Mouse (Mus musculus): ENCODE results near the gene Olfr958.

The Olfr958 gene

DNA sequence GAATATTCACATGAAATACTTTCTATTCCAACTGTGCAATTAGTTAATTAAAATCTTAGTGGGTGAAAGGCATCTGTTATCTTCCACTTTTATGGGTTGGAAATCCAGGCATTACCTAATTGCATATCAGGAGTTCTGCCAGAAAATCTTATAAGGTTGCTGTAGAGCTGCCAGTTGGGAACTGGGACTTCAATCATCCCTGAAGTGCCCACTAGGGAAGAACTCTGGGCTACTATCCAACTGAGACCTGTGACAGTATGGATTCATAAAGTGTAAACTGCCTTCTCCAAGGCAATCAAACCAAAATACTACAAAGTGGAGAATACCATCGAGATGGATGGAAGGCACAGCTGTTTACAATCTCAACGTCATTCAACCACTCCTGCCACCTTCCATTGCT lies at the start of gene Olfr958:
Gene Olfr958 (minus strand): TSS at position 109 of the 400 bp plus-strand sequence.
- no peak for DNase-seq

DNA sequence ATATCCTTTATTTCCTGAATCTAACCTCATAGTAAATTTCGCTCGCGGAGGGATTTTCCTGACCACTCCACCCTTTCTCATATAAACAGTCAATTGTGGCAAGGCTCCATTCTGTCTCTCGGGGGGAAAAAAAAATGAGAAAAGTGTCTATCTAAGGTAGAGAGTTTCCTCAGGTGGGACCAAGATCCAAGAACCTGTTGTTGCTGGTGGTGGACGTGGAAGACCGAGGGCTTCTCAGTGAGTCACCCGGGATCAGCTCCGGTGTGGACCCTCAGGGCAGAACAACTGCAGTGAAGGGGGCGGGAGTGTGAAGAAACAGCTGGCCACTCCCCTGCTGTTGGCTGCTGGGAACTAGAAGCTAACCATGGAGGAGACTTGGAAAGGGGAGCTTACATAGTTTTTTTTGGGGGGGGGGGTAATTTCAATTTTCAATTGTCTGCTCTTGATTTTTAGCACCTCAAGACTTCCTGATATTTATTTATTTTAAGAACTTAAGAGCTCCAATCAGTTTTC lies 49.5 kb upstream of the Olfr958 start:
- DNase-seq, result peak; percentile 10

DNA sequence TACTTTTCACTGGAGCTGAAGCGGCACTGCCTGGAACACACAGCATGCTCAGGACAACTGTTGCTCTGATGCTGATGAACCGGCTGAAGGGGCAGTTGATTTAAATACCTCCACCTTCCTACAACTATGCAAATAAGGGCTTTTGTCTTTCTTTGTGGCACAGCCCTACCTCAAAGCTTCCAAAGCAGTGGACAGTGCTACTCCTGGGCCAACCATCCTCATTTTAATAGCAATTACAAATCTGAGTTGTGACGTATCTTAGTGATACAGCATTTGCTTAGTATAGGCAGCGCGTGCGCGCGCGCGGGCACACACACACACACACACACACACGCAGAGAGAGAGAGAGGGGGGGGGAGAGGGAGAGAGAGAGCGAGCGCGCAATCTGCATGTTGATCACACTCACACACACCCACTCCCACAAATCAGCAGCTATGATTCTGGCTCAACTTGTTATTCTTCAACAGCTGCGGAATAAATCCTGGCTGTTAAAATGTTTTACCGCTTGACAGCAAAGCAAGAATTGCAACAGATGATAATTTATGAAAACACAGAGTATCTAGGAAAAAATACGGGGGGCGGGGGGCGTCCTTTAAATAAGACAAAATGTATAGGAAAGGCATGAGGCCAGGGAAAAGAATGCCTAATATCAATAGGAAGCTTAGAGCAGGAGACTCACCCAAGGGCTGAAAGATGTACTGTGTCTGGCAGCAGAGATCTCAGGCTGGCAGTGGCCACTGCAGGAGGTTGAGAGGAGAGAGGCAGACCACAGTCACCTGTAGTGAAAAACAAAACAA lies 48.9 kb upstream of the Olfr958 start:
- peak; percentile 21 for DNase-seq

DNA sequence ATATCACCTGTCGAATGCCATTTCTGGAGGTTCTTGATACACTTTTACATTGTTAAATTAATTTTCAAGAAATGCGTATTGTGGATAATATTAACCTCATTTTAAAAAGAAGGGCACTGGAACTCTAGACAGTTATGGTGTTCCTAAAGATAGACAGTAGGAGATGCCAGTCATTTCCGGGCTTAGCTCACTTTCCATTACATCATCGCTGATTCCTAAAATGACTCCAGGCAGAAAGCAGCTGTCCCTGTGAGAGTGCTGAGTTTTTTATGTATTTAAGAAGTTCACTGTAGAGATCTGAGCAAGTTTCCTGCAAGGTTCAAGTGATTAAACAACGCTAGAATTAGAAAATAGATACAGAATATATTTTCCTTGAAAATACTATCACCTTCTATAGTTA lies 23.2 kb upstream of the Olfr958 start:
- no peak for DNase-seq

GRCm38 (mm10) chr9:39575469-39575868 lies 21.6 kb upstream of the Olfr958 start, which contains the start of gene Olfr959:
Gene Olfr959 (minus strand): TSS chr9:39575569.
- no peak for DNase-seq

DNA sequence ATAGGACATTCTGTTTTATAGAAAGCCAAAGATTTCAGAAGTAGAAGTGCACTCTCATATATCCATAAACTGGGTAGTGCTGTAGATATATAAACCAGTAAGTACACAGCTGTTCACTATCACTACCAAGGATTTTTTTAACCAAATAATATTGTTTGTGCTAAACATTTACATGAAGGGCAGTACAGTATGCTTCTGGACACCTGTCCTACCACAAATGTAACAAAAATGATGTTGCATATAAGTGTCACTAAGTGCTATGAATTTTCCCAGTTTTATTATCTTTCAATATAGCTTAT lies 4.4 kb upstream of the Olfr958 start:
- DNase-seq, result no peak

- no peak for DNase-seq
Measured at GRCm38 (mm10) chr9:39557529-39558348, 3.9 kb upstream of the Olfr958 start.

DNA sequence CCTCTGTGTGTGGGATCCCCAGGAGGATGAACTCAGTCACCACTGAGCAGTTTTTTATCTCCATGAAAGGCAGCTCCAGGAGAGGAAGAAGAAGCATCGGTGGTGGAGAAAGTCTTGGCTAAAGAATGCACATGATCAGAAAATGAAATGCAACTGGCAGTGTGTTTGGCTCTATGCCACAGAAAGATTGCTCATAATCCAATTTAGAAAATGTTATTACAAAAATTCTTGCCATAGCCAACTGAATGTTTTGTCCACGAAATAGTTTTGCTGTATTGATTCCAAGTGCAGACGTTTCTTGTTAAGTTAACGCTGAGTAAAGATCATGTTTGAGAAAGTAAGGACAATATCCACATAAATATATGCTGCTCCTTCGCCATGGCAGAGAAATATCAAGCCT lies 3.0 kb downstream of the Olfr958 start:
- DNase-seq, result no peak

DNA sequence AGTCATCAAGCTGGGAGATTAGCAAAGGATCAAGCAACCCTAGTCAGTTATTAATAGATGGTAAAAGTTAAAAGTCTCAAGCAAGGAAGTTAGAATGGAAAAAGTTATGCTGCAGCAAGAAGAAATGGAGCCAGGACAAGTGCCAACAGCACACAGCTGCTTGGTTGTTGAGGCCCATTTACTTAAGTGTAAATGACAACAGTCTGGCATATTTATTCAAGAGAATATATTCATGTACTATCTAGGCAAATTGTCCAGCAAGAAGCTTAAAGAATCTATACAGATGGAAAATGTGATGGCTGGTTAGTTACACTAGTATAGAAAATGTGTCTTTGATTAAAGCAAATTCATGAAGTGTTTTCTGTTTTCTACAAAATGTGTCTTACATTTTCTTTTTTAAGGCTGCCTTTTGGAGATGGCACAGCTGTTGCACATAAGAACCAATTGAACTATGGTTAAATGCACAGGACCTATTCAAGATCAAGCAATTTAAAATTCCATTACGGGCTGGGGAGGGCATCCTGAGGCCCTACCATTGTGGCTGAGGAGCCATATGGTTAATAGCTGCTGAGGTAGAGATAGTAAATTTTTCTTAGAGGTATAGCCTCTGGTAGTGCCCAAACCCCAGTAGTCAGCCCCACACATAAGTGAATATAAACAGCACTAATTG lies 30.1 kb downstream of the Olfr958 start:
- DNase-seq, result no peak

DNA sequence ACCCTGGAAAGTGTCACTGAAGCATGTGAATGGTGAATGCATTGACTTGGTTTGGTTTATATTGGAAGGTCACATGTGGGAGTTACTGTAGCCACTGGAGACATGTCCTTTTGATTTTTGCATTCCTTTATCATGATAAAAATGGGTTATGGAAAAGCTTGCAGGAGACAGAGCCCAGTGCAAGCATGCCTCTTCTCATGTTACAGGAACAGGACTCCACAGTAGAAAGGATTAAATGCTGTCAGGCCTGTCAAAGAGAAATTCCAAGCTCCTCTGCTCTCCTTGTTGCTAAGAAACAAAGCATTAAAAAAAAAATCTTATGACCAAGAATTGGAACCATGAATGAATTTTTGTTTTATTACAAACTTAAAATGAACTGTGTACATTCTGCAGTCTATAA lies 35.3 kb downstream of the Olfr958 start:
- no peak for DNase-seq

DNA sequence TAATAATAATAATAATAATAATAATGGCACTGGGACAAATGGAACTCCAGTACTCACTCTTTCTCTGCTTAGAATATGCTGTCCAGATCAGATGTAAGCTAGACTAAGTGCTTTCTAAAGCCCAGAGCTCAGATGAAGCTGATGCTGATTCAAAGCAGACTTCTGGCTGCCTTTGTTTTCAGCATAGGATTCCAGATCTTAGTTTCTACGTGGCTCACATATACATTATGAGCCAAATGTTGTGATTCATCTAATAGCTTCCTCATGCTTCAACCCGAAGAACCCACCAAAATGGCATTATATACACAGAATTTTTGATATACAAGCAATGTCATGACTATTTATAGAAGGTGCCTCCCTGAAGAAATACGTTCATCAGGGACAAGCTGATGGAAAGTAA lies 38.3 kb downstream of the Olfr958 start, which contains the start of gene Olfr957:
Gene Olfr957 (minus strand): TSS at position 279 of the 400 bp plus-strand sequence.
- no peak for DNase-seq

DNA sequence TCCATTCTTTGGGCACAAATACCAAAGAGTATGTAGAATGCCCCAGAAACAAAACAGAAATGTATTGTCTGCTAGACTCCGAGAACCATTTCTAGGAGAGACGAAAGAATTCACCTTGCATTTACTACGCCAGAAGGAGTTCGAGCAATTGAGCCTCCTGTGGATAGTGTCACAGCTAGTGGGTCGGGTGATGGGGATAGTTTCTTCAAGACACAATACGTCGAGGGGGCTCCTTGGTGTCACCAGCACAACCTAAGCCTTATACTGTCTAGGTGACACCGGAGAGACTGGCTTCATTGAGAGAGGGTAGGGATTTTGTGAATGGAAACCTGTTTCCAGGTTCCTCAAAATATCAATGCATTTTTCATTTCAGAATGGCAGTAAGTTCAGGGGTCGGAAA lies 44.4 kb downstream of the Olfr958 start:
- DNase-seq, result no peak

DNA sequence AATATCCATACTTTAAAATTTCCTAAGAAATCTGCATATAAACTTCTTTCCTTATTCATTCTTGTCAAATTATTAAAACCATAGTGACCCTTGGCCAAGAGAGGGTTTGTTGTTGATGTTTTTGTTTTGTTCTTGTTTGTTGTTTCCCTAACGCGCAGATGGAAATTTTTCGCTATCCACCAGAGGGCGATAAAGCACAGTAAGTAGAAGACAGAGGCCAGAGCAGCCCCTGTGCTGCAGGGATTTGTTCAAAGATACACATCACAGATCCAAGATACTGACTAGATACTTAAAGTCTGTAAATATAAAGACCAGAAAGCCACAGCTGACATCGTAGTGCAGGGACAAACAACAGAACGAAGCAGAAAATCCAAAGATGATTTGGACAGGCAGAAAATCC lies 44.9 kb downstream of the Olfr958 start:
- DNase-seq, result peak; percentile 6

Measured in liver (tissue).